Mouse (Mus musculus) 416B (cell line): ENCODE measurements at regions not wholly inside any gene's neighbourhood (a gene's known extent, or its start where the extent isn't known, plus 50 kb on each side); places are given as distances from the start of the nearest gene placed in this dataset.

ENCODE experiments used
- DNase-seq: peaks from one replicate; pipeline ENCODE4 v3.0.0; 2011; ENCODE audit warnings: low read depth

- DNase-seq, result peak; percentile 55
These were observed 1123.5 kb upstream of the A1bg start for GRCm38 (mm10) chr15:62046276-62046675.

- no peak for DNase-seq
These were observed 1122.0 kb upstream of the A1bg start for GRCm38 (mm10) chr15:62044654-62045335.

- peak; percentile 78 for DNase-seq
These were observed 1121.0 kb upstream of the A1bg start for GRCm38 (mm10) chr15:62043617-62044392.

GRCm38 (mm10) chr15:62042924-62043504 is 1120.2 kb upstream of the A1bg start:
- no peak for DNase-seq
